Mouse (Mus musculus): ENCODE data around the gene Banp. TPM values are rescaled to one million over a fixed set of nuclear protein-coding genes. Genes with fewer than 3 reads are reported as not detected.

Banp gene
- total and polyA plus RNA-seq, 2 experiments from 2014 or later: 22.8 to 59.7 TPM

GRCm38 (mm10) chr8:122062508-122063223 lies 113.1 kb downstream of the Banp start:
- TF ChIP-seq CTCF (IDR thresholded peaks at IDR 0.05; ENCODE audit: low read depth): no peak
- Histone ChIP-seq H3K9me3 (ENCODE audit: low read length) (no peaks in the 10 kb centered on the region), H3K4me1 (ENCODE audit: insufficient read depth, low read length) (no peaks in the 10 kb centered on the region), H3K9ac (replicated peaks; ENCODE audit: low read length) (no peak overlapping the region), H3K36me3 (ENCODE audit: insufficient read depth, low read length) (no peaks in the 10 kb centered on the region), H3K27ac (no peak overlapping the region), H3K4me2 (ENCODE audit: low read depth, low read length) (no peak overlapping the region), H3K27me3 (ENCODE audit: insufficient read depth, low read length) (no peaks in the 10 kb centered on the region), H3K4me3 (ENCODE audit: low read length) (no peak overlapping the region)
- DNase-seq (ENCODE audit: low spot score) (no peak), ATAC-seq (no peak)
- 87% methylated on average over 12 of the region's 12 CpGs for WGBS

GRCm38 (mm10) chr8:122064353-122064752 lies 114.8 kb downstream of the Banp start:
- TF ChIP-seq CTCF (IDR thresholded peaks at IDR 0.05; ENCODE audit: low read depth): no peak
- ATAC-seq: no peak
- no peak overlapping the region for H3K9ac ChIP-seq (replicated peaks; ENCODE audit: low read length)

GRCm38 (mm10) chr8:122067783-122068505 lies 118.4 kb downstream of the Banp start:
- Histone ChIP-seq H3K27ac (no peak overlapping the region), H3K27me3 (ENCODE audit: insufficient read depth, low read length) (no peaks in the 10 kb centered on the region), H3K4me1 (ENCODE audit: insufficient read depth, low read length) (no peaks in the 10 kb centered on the region), H3K4me2 (ENCODE audit: low read depth, low read length) (no peak overlapping the region), H3K9me3 (ENCODE audit: low read length) (no peaks in the 10 kb centered on the region), H3K4me3 (ENCODE audit: low read length) (no peak overlapping the region), H3K9ac (replicated peaks; ENCODE audit: low read length) (no peak overlapping the region), H3K36me3 (ENCODE audit: insufficient read depth, low read length) (no peaks in the 10 kb centered on the region)
- TF ChIP-seq CTCF (IDR thresholded peaks at IDR 0.05; ENCODE audit: low read depth): no peak
- 48% methylated on average over 15 of the region's 15 CpGs for WGBS
- no peak for DNase-seq (ENCODE audit: low spot score)
- no peak for ATAC-seq

More at GRCm38 (mm10) chr8:122064353-122064752, 114.8 kb downstream of the Banp start:
- no peak for DNase-seq (ENCODE audit: low spot score)
- Histone ChIP-seq H3K27ac (no peak overlapping the region), H3K4me1 (ENCODE audit: insufficient read depth, low read length) (no peaks in the 10 kb centered on the region), H3K27me3 (ENCODE audit: insufficient read depth, low read length) (no peaks in the 10 kb centered on the region), H3K4me2 (ENCODE audit: low read depth, low read length) (no peak overlapping the region), H3K4me3 (ENCODE audit: low read length) (no peak overlapping the region), H3K36me3 (ENCODE audit: insufficient read depth, low read length) (no peaks in the 10 kb centered on the region), H3K9me3 (ENCODE audit: low read length) (no peaks in the 10 kb centered on the region)
- WGBS: 71% methylated on average over 7 of the region's 7 CpGs

- Histone ChIP-seq H3K4me1 (ENCODE audit: insufficient read depth, low read length) (no peaks in the 10 kb centered on the region), H3K36me3 (ENCODE audit: insufficient read depth, low read length) (no peaks in the 10 kb centered on the region), H3K9ac (replicated peaks; ENCODE audit: low read length) (no peak overlapping the region), H3K27ac (no peak overlapping the region), H3K4me2 (ENCODE audit: low read depth, low read length) (no peak overlapping the region), H3K4me3 (ENCODE audit: low read length) (no peak overlapping the region), H3K27me3 (ENCODE audit: insufficient read depth, low read length) (no peaks in the 10 kb centered on the region), H3K9me3 (ENCODE audit: low read length) (no peaks in the 10 kb centered on the region)
- 86% methylated on average over 13 of the region's 13 CpGs for WGBS
- no peak for TF ChIP-seq CTCF (IDR thresholded peaks at IDR 0.05; ENCODE audit: low read depth)
- no peak for DNase-seq (ENCODE audit: low spot score)
- no peak for ATAC-seq
These were observed 119.1 kb downstream of the Banp start for GRCm38 (mm10) chr8:122068609-122069008.

GRCm38 (mm10) chr8:122069281-122069680 lies 119.7 kb downstream of the Banp start:
- ATAC-seq (no peak), DNase-seq (ENCODE audit: low spot score) (no peak)
- Histone ChIP-seq H3K27ac (no peak overlapping the region), H3K9ac (replicated peaks; ENCODE audit: low read length) (no peak overlapping the region), H3K4me2 (ENCODE audit: low read depth, low read length) (no peak overlapping the region), H3K4me3 (ENCODE audit: low read length) (no peak overlapping the region), H3K36me3 (ENCODE audit: insufficient read depth, low read length) (no peaks in the 10 kb centered on the region), H3K27me3 (ENCODE audit: insufficient read depth, low read length) (no peaks in the 10 kb centered on the region), H3K9me3 (ENCODE audit: low read length) (no peaks in the 10 kb centered on the region), H3K4me1 (ENCODE audit: insufficient read depth, low read length) (no peaks in the 10 kb centered on the region)
- 61% methylated on average over 11 of the region's 11 CpGs for WGBS
- TF ChIP-seq CTCF (IDR thresholded peaks at IDR 0.05; ENCODE audit: low read depth): no peak

- 63% methylated on average over 4 of the region's 4 CpGs for WGBS
These were observed 121.6 kb downstream of the Banp start for GRCm38 (mm10) chr8:122071193-122071592.

GRCm38 (mm10) chr8:122073964-122074363 lies 124.4 kb downstream of the Banp start:
- WGBS: 82% methylated on average over 9 of the region's 9 CpGs
- no peak for DNase-seq (ENCODE audit: low spot score)

More at GRCm38 (mm10) chr8:122071193-122071592, 121.6 kb downstream of the Banp start:
- Histone ChIP-seq H3K4me3 (ENCODE audit: low read length) (no peak overlapping the region), H3K36me3 (ENCODE audit: insufficient read depth, low read length) (no peaks in the 10 kb centered on the region), H3K27ac (no peak overlapping the region), H3K9me3 (ENCODE audit: low read length) (no peaks in the 10 kb centered on the region), H3K9ac (replicated peaks; ENCODE audit: low read length) (no peak overlapping the region), H3K27me3 (ENCODE audit: insufficient read depth, low read length) (no peaks in the 10 kb centered on the region), H3K4me2 (ENCODE audit: low read depth, low read length) (no peak overlapping the region), H3K4me1 (ENCODE audit: insufficient read depth, low read length) (no peaks in the 10 kb centered on the region)
- ATAC-seq (no peak), DNase-seq (ENCODE audit: low spot score) (no peak)
- no peak for TF ChIP-seq CTCF (IDR thresholded peaks at IDR 0.05; ENCODE audit: low read depth)

More at GRCm38 (mm10) chr8:122073964-122074363, 124.4 kb downstream of the Banp start:
- no peak overlapping the region for H3K9ac ChIP-seq (replicated peaks; ENCODE audit: low read length)
- TF ChIP-seq CTCF (IDR thresholded peaks at IDR 0.05; ENCODE audit: low read depth): no peak
- no peak overlapping the region for H3K27ac ChIP-seq
- no peak for ATAC-seq
- no peak overlapping the region for H3K4me2 ChIP-seq (ENCODE audit: low read depth, low read length)
- no peaks in the 10 kb centered on the region for H3K36me3 ChIP-seq (ENCODE audit: insufficient read depth, low read length)
- no peaks in the 10 kb centered on the region for H3K27me3 ChIP-seq (ENCODE audit: insufficient read depth, low read length)
- H3K4me1 ChIP-seq (ENCODE audit: insufficient read depth, low read length): no peaks in the 10 kb centered on the region
- H3K9me3 ChIP-seq (ENCODE audit: low read length): no peaks in the 10 kb centered on the region
- no peak overlapping the region for H3K4me3 ChIP-seq (ENCODE audit: low read length)
